Comparison of ENCODE assay signal across 9 mouse cellular contexts in genomic region chr1:193450201-193450600, GRCm38 (mm10).
DNase-seq lines count a peak whose midpoint lies in the region; ATAC-seq lines count a peak whose summit lies in the region.
"Had no signal": no experiment of that assay in that cellular context is flagged by ENCODE, and none has a peak within 500 bp of the region (broad histone marks: within the 10 kb centered on the region; RNA-seq: fewer than 3 reads in every experiment).

No protein-coding gene starts in this region.

- 61% methylated on average over 6 of the region's 6 CpGs for WGBS in lung, embryonic 15.5 days
- WGBS in embryonic facial prominence, embryonic 14.5 days: 71% methylated on average over 6 of the region's 6 CpGs
- 57% methylated on average over 6 of the region's 6 CpGs for WGBS in hindbrain, embryonic 15.5 days
- WGBS in neural tube, embryonic 14.5 days: 39% methylated on average over 6 of the region's 6 CpGs

- H3K4me3 ChIP-seq in lung, embryonic 15.5 days: no peak overlapping the region
- no peak overlapping the region for H3K4me3 ChIP-seq in embryonic facial prominence, embryonic 14.5 days (ENCODE audit: low read depth, low read length)
- no peak overlapping the region for H3K4me3 ChIP-seq in hindbrain, embryonic 15.5 days
- no peak overlapping the region for H3K4me3 ChIP-seq in neural tube, embryonic 14.5 days (ENCODE audit: low read depth, low read length)

- no peak overlapping the region for H3K4me2 ChIP-seq in lung, embryonic 15.5 days
- H3K4me2 ChIP-seq in embryonic facial prominence, embryonic 14.5 days (ENCODE audit: low read depth, low read length): no peak overlapping the region
- no peak overlapping the region for H3K4me2 ChIP-seq in hindbrain, embryonic 15.5 days
- no peak overlapping the region for H3K4me2 ChIP-seq in neural tube, embryonic 14.5 days (ENCODE audit: low read depth, low read length)

- DNase-seq in lung, postnatal 36 days: no peak
- DNase-seq in embryonic facial prominence, embryonic 14.5 days (ENCODE audit: low spot score): no peak
- DNase-seq: liver had no signal

- no peaks in the 10 kb centered on the region for H3K36me3 ChIP-seq in lung, embryonic 15.5 days
- no peaks in the 10 kb centered on the region for H3K36me3 ChIP-seq in embryonic facial prominence, embryonic 14.5 days (ENCODE audit: control insufficient read depth, insufficient read depth, low read length)
- no peaks in the 10 kb centered on the region for H3K36me3 ChIP-seq in hindbrain, embryonic 15.5 days
- no peaks in the 10 kb centered on the region for H3K36me3 ChIP-seq in neural tube, embryonic 14.5 days (ENCODE audit: control insufficient read depth, insufficient read depth, low read length)

- no peaks in the 10 kb centered on the region for H3K9me3 ChIP-seq in lung, embryonic 15.5 days
- H3K9me3 ChIP-seq in embryonic facial prominence, embryonic 14.5 days (ENCODE audit: control insufficient read depth, low read length): no peaks in the 10 kb centered on the region
- no peaks in the 10 kb centered on the region for H3K9me3 ChIP-seq in hindbrain, embryonic 15.5 days
- H3K9me3 ChIP-seq in neural tube, embryonic 14.5 days (ENCODE audit: control insufficient read depth, low read length): no peaks in the 10 kb centered on the region

- no peak for ATAC-seq in lung, embryonic 15.5 days (ENCODE audit: borderline replicate concordance, extremely low read depth, low FRiP score, low TSS enrichment)
- ATAC-seq in embryonic facial prominence, embryonic 14.5 days (ENCODE audit: low read depth): no peak
- no peak for ATAC-seq in hindbrain, embryonic 15.5 days (ENCODE audit: low FRiP score, low read depth)
- ATAC-seq in neural tube, embryonic 14.5 days (ENCODE audit: low read depth): no peak
- ATAC-seq in megakaryocyte-erythroid progenitor cell, adult 5-6 weeks (replicated peaks; ENCODE audit: low FRiP score, low TSS enrichment, poor library complexity, severe bottlenecking): no peak
- no peak for ATAC-seq in frontal cortex, adult (ENCODE audit: low TSS enrichment)

- peak overlapping the region; percentile 85 for H3K27ac ChIP-seq in lung, embryonic 15.5 days
- peak overlapping the region; percentile 69; the same call in 1 of the 2 replicates for H3K27ac ChIP-seq in embryonic facial prominence, embryonic 14.5 days (replicated peaks; ENCODE audit: low read depth, low read length)
- H3K27ac ChIP-seq in hindbrain, embryonic 15.5 days (replicated peaks): peak overlapping the region; percentile 61
- H3K27ac ChIP-seq in neural tube, embryonic 14.5 days (ENCODE audit: low read depth, low read length): peak overlapping the region; percentile 78

- H3K9ac ChIP-seq in lung, embryonic 15.5 days: no peak overlapping the region
- no peak overlapping the region for H3K9ac ChIP-seq in embryonic facial prominence, embryonic 14.5 days (ENCODE audit: low read depth, low read length)
- no peak overlapping the region for H3K9ac ChIP-seq in hindbrain, embryonic 15.5 days
- H3K9ac ChIP-seq in neural tube, embryonic 14.5 days (replicated peaks; ENCODE audit: low read depth, low read length): peak overlapping the region; percentile 22; the same call in 1 of the 2 replicates

- no peaks in the 10 kb centered on the region for H3K27me3 ChIP-seq in lung, embryonic 15.5 days
- no peaks in the 10 kb centered on the region for H3K27me3 ChIP-seq in embryonic facial prominence, embryonic 14.5 days (replicated peaks; ENCODE audit: control insufficient read depth, insufficient read depth, low read length)
- H3K27me3 ChIP-seq in hindbrain, embryonic 15.5 days: no peaks in the 10 kb centered on the region
- no peaks in the 10 kb centered on the region for H3K27me3 ChIP-seq in neural tube, embryonic 14.5 days (ENCODE audit: control insufficient read depth, insufficient read depth, low read length)
- H3K27me3 ChIP-seq: Patski had no signal

- H3K4me1 ChIP-seq in lung, embryonic 15.5 days: peaks cover 48% of the 10 kb centered on the region
- peaks cover 22% of the 10 kb centered on the region for H3K4me1 ChIP-seq in embryonic facial prominence, embryonic 14.5 days (ENCODE audit: control insufficient read depth, insufficient read depth, low read length)
- peaks cover 16% of the 10 kb centered on the region for H3K4me1 ChIP-seq in hindbrain, embryonic 15.5 days (replicated peaks)
- H3K4me1 ChIP-seq in neural tube, embryonic 14.5 days (ENCODE audit: control insufficient read depth, insufficient read depth, low read length): peaks cover 14% of the 10 kb centered on the region; the same call in 1 of the 2 replicates
